ENCODE assay signal across 9 mouse cellular contexts in the genomic region with DNA sequence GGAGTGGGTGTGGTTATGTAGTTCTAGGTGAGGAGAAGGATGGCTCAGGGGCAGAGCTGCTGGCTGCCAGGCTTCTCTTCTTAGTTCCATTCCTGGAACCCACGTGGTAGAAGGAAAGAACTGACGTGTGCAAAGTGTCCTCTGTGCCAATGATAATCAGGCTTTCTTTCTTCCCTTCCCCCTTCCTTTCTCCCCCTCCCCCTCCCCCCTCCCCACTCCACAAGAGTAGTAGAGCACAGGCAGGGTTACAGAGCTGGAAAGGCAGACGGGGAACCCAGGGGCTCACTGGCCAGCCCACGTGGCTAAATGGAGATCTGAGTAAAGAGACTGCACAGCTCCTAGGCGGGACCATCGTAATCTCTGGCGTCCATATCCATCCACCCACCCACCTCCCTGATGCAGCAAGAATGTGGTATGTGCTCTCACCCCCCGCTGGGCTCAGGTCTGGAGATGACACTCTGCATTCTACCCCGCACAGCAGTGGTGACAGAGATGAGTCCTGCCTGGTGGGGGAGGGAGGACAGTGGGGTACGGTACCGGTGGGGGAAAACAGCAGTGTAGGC. TPM values are rescaled to one million over a fixed set of nuclear protein-coding genes. Genes with fewer than 3 reads are reported as not detected.
A peak's percentile ranks its signal among the peaks of the same experiment; 100 is the strongest.
DNase-seq lines count a peak whose midpoint lies in the region; ATAC-seq and TF ChIP-seq lines count a peak whose summit lies in the region.
"Had no signal": no experiment of that assay in that cellular context is flagged by ENCODE, and none has a peak within 500 bp of the region (broad histone marks: within the 10 kb centered on the region; RNA-seq: fewer than 3 reads in every experiment).

No protein-coding gene starts in this region.

- ATAC-seq in heart, embryonic 11.5 days (replicated peaks; ENCODE audit: insufficient number of reproducible peaks, low FRiP score, low TSS enrichment), result 0 out of 2 replicates have a peak, but pooled peaks have one; percentile 28

- TF ChIP-seq POLR2A in heart, adult 2 months (IDR thresholded peaks at IDR 0.05; ENCODE audit: insufficient read depth, low read depth, low read length), result no peak

- no peak overlapping the region for H3K4me3 ChIP-seq in heart, embryonic 11.5 days (ENCODE audit: low read depth, low read length)
- H3K4me3 ChIP-seq in heart, adult 2 months, result no peak overlapping the region
- peak overlapping the region; percentile 32 for H3K4me3 ChIP-seq in hindbrain, embryonic 10.5 days
- peak overlapping the region; percentile 20; the same call in 1 of the 2 replicates for H3K4me3 ChIP-seq in midbrain, embryonic 10.5 days

- no peak for TF ChIP-seq EP300 in heart, adult 2 months (IDR thresholded peaks at IDR 0.05; ENCODE audit: insufficient read depth, low read depth, low read length)

- intact Hi-C loops in heart, adult 2 months (cut with DNase I), result loop anchor here (5.0 to 10.0 kb wide), 3 partner anchors 204 to 379 kb away; no protein-coding TSS in a partner anchor

- no peak overlapping the region for H3K27ac ChIP-seq in heart, embryonic 11.5 days (ENCODE audit: low read depth, low read length)
- no peak overlapping the region for H3K27ac ChIP-seq in heart, adult 2 months
- peak overlapping the region; percentile 88 for H3K27ac ChIP-seq in hindbrain, embryonic 10.5 days
- H3K27ac ChIP-seq in midbrain, embryonic 10.5 days (replicated peaks), result peak overlapping the region; percentile 76

- H3K27me3 ChIP-seq in heart, embryonic 11.5 days (ENCODE audit: control insufficient read depth, insufficient read depth, low read length), result no peaks in the 10 kb centered on the region
- H3K27me3 ChIP-seq in heart, adult 2 months (ENCODE audit: control insufficient read depth, insufficient read depth, low read length), result no peaks in the 10 kb centered on the region
- no peaks in the 10 kb centered on the region for H3K27me3 ChIP-seq in hindbrain, embryonic 10.5 days (ENCODE audit: insufficient read depth, poor library complexity, severe bottlenecking)
- peaks cover 27% of the 10 kb centered on the region for H3K27me3 ChIP-seq in midbrain, embryonic 10.5 days (ENCODE audit: low read depth, poor library complexity, severe bottlenecking)

- peaks cover 32% of the 10 kb centered on the region for H3K4me1 ChIP-seq in heart, embryonic 11.5 days (ENCODE audit: control insufficient read depth, insufficient read depth, low read length)
- peaks cover 2% of the 10 kb centered on the region; the same call in 1 of the 2 replicates for H3K4me1 ChIP-seq in heart, adult 2 months (ENCODE audit: control insufficient read depth, insufficient read depth, low read length)
- peaks cover 72% of the 10 kb centered on the region for H3K4me1 ChIP-seq in hindbrain, embryonic 10.5 days (replicated peaks)
- H3K4me1 ChIP-seq in midbrain, embryonic 10.5 days, result peaks cover 71% of the 10 kb centered on the region

- no peak for TF ChIP-seq CTCF in heart, adult 2 months (IDR thresholded peaks at IDR 0.05)

- H3K9me3 ChIP-seq in heart, embryonic 11.5 days (replicated peaks; ENCODE audit: control insufficient read depth, low read length), result no peaks in the 10 kb centered on the region
- H3K9me3 ChIP-seq in hindbrain, embryonic 10.5 days, result no peaks in the 10 kb centered on the region
- H3K9me3 ChIP-seq in midbrain, embryonic 10.5 days (replicated peaks), result no peaks in the 10 kb centered on the region

- H3K4me2 ChIP-seq in heart, embryonic 11.5 days, result peak overlapping the region; percentile 48

- H3K36me3 ChIP-seq in heart, embryonic 11.5 days (ENCODE audit: control insufficient read depth, insufficient read depth, low read length), result no peaks in the 10 kb centered on the region
- no peaks in the 10 kb centered on the region for H3K36me3 ChIP-seq in heart, adult 2 months (ENCODE audit: control insufficient read depth, insufficient read depth, low read length)
- no peaks in the 10 kb centered on the region for H3K36me3 ChIP-seq in hindbrain, embryonic 10.5 days
- H3K36me3 ChIP-seq in midbrain, embryonic 10.5 days, result no peaks in the 10 kb centered on the region

- 2% methylated on average over 11 of the region's 11 CpGs for WGBS in heart, embryonic 11.5 days (ENCODE audit: insufficient replicate concordance)
- WGBS in heart, adult 2 months, result 31% methylated on average over 11 of the region's 11 CpGs
- 10% methylated on average over 11 of the region's 11 CpGs for WGBS in hindbrain, embryonic 10.5 days
- 19% methylated on average over 11 of the region's 11 CpGs for WGBS in midbrain, embryonic 10.5 days

- no peaks in the 10 kb centered on the region for H3K79me2 ChIP-seq in heart, adult 2 months (replicated peaks; ENCODE audit: control insufficient read depth, insufficient read depth, low read length)

- H3K9ac ChIP-seq in heart, embryonic 11.5 days (ENCODE audit: low read depth, low read length), result 0 out of 2 replicates have a peak overlapping the region, but pooled peaks have one; percentile 11
- no peak overlapping the region for H3K9ac ChIP-seq in heart, adult 2 months (ENCODE audit: low read depth, low read length)

- no peak for DNase-seq in heart, adult 2 months
- DNase-seq in Muller cell, postnatal 12 days (ENCODE audit: inconsistent ontology term), result peak; percentile 53
- DNase-seq in hindbrain, embryonic 10.5 days (ENCODE audit: low spot score), result peak; percentile 51
- DNase-seq in midbrain, embryonic 10.5 days (ENCODE audit: low spot score), result peak; percentile 36
- no peak for DNase-seq in spleen, postnatal 14 days (ENCODE audit: low spot score in 2 of 2)
- no peak for DNase-seq in ovary, adult 18-20 months (ENCODE audit: low spot score)
- no peak for DNase-seq in ovary, postnatal 36 days (ENCODE audit: low spot score)

RNA-seq across cellular contexts. Expression of gene Apol7a, which starts 42.6 kb away (rescaled TPM):
- 0.13 TPM in 1 of 2 replicates, not detected in the other for polyA plus RNA-seq in heart, embryonic 11.5 days (2014; fragmentation: Nextera tagmentation; extraction: Ambion mirVana)
- total RNA-seq in heart, adult 2 months (2021), result under 1 TPM in 1 of 2 experiments, not detected in 1; 0.13 TPM
- polyA plus RNA-seq in heart, adult 2 months (2012; rRNA removed), result 0.23 and 0.29 TPM in 2 replicates
- not detected in 2 replicates for polyA plus RNA-seq in hindbrain, embryonic 10.5 days (2016; fragmentation: Nextera tagmentation; extraction: Ambion mirVana)
- not detected in 2 replicates for polyA plus RNA-seq in midbrain, embryonic 10.5 days (2016; fragmentation: Nextera tagmentation; extraction: Ambion mirVana)
- total RNA-seq: hematopoietic stem cell, adult 5-6 weeks had no signal

RNA-seq across cellular contexts. Expression of gene Rbfox2, which starts 49.5 kb away (rescaled TPM):
- 81.1 and 81.5 TPM in 2 replicates for polyA plus RNA-seq in heart, embryonic 11.5 days (2014; fragmentation: Nextera tagmentation; extraction: Ambion mirVana)
- 100 to 1,000 TPM; 106 to 110 TPM for total RNA-seq in heart, adult 2 months (2021)
- polyA plus RNA-seq in heart, adult 2 months (2012; rRNA removed), result 86.0 and 145 TPM in 2 replicates
- polyA plus RNA-seq in hindbrain, embryonic 10.5 days (2016; fragmentation: Nextera tagmentation; extraction: Ambion mirVana), result 50.6 and 77.8 TPM in 2 replicates
- polyA plus RNA-seq in midbrain, embryonic 10.5 days (2016; fragmentation: Nextera tagmentation; extraction: Ambion mirVana), result 35.7 and 59.4 TPM in 2 replicates

RNA-seq across cellular contexts. Expression of gene Apol9a, which starts 54.6 kb away (rescaled TPM):
- polyA plus RNA-seq in heart, embryonic 11.5 days (2014; fragmentation: Nextera tagmentation; extraction: Ambion mirVana), result 0.23 and 0.52 TPM in 2 replicates
- under 1 TPM; 0.27 to 0.39 TPM for total RNA-seq in heart, adult 2 months (2021)
- 0.73 and 1.00 TPM in 2 replicates for polyA plus RNA-seq in heart, adult 2 months (2012; rRNA removed)
- 0.04 TPM in 1 of 2 replicates, not detected in the other for polyA plus RNA-seq in hindbrain, embryonic 10.5 days (2016; fragmentation: Nextera tagmentation; extraction: Ambion mirVana)
- polyA plus RNA-seq in midbrain, embryonic 10.5 days (2016; fragmentation: Nextera tagmentation; extraction: Ambion mirVana), result 0.05 TPM in 1 of 2 replicates, not detected in the other
- total RNA-seq: hematopoietic stem cell, adult 5-6 weeks had no signal

Comparison
In these comparisons a context has a peak if more than half of its experiments do, and no peak if none do; other contexts are left out.
1. H3K27ac ChIP-seq: peak in hindbrain, embryonic 10.5 days (single experiment) and midbrain, embryonic 10.5 days (single experiment); none in heart, embryonic 11.5 days (single experiment) and heart, adult 2 months (single experiment).
2. H3K4me3 ChIP-seq: peak in hindbrain, embryonic 10.5 days (single experiment) and midbrain, embryonic 10.5 days (single experiment); none in heart, embryonic 11.5 days (single experiment) and heart, adult 2 months (single experiment).
3. DNase-seq: peak in Muller cell, postnatal 12 days (single experiment), hindbrain, embryonic 10.5 days (single experiment) and midbrain, embryonic 10.5 days (single experiment); none in heart, adult 2 months (0 of 2), spleen, postnatal 14 days (0 of 2), ovary, adult 18-20 months (single experiment) and ovary, postnatal 36 days (single experiment).